Mouse (Mus musculus) layer of hippocampus, postnatal 25 days (tissue): ENCODE measurements around the gene Gpr152. TPM values are rescaled to one million over a fixed set of nuclear protein-coding genes. Genes with fewer than 3 reads are reported as not detected.
A peak's percentile ranks its signal among the peaks of the same experiment; 100 is the strongest.

Source experiments
- DNase-seq, 2 experiments: peaks; one replicate each; pipeline ENCODE4 v3.0.0; 2022; ENCODE audit warnings: mixed read lengths in 2 of 2, low spot score in 1 of 2; ENCODE audit errors: extremely low spot score in 1 of 2
- total RNA-seq, 2 experiments: library from RNA; stranded (reverse); gene quantifications; 2 replicates each; pipeline ENCODE4 v1.2.3; 2021

Gene Gpr152
- total RNA-seq, 2 experiments from 2014 or later = not detected

- no peak for DNase-seq
Measured at GRCm38 (mm10) chr19:4148819-4149218, 9.2 kb downstream of the Gpr152 start.

GRCm38 (mm10) chr19:4149283-4149682 is 9.7 kb downstream of the Gpr152 start:
- DNase-seq = no peak

- DNase-seq = no peak
Measured at GRCm38 (mm10) chr19:4149764-4150461, 10.3 kb downstream of the Gpr152 start.

GRCm38 (mm10) chr19:4150567-4151487 is 11.2 kb downstream of the Gpr152 start:
- DNase-seq = no peak

- DNase-seq = no peak
Measured at GRCm38 (mm10) chr19:4151488-4151860, 11.9 kb downstream of the Gpr152 start.

- no peak for DNase-seq
Measured at GRCm38 (mm10) chr19:4151898-4152297, 12.3 kb downstream of the Gpr152 start.

GRCm38 (mm10) chr19:4152445-4153231 is 13.1 kb downstream of the Gpr152 start:
- no peak for DNase-seq

GRCm38 (mm10) chr19:4153232-4153654 is 13.7 kb downstream of the Gpr152 start, which contains the start of gene Ptprcap:
Ptprcap (plus strand) TSS chr19:4153604.
- DNase-seq = no peak

GRCm38 (mm10) chr19:4154437-4155222 is 15.0 kb downstream of the Gpr152 start:
- DNase-seq = no peak

GRCm38 (mm10) chr19:4155223-4156072 is 15.9 kb downstream of the Gpr152 start:
- DNase-seq = no peak

GRCm38 (mm10) chr19:4156073-4156579 is 16.5 kb downstream of the Gpr152 start:
- no peak for DNase-seq

GRCm38 (mm10) chr19:4156771-4157170 is 17.2 kb downstream of the Gpr152 start:
- no peak for DNase-seq

GRCm38 (mm10) chr19:4159049-4159448 is 19.5 kb downstream of the Gpr152 start:
- no peak for DNase-seq

- DNase-seq = peak; percentile 92 to 96
Measured at GRCm38 (mm10) chr19:4162646-4163542, 23.3 kb downstream of the Gpr152 start, which contains the start of gene Rps6kb2. Rps6kb2 (minus strand) TSS chr19:4163354.

- DNase-seq = no peak
Measured at GRCm38 (mm10) chr19:4163543-4163887, 23.9 kb downstream of the Gpr152 start.

GRCm38 (mm10) chr19:4164100-4164499 is 24.5 kb downstream of the Gpr152 start:
- DNase-seq = no peak

GRCm38 (mm10) chr19:4164721-4165120 is 25.1 kb downstream of the Gpr152 start:
- DNase-seq = no peak
